Mouse (Mus musculus) layer of hippocampus, adult 2 months (tissue): ENCODE data around the gene Gm3159. TPM values are rescaled to one million over a fixed set of nuclear protein-coding genes. Genes with fewer than 3 reads are reported as not detected.
"Not testable (repeated sequence)": the region's sequence is repeated elsewhere in the genome, so short reads cannot be mapped to it uniquely, and the experiment has no call there.

ENCODE experiments used
- DNase-seq, 2 experiments: peaks; one replicate each; pipeline ENCODE4 v3.0.0; 2022; ENCODE audit warnings: low spot score in 2 of 2
- H3K27ac ChIP-seq: fragments of 200-600 bp; 2 replicates; pipeline ENCODE4 v1.8.1; 2022
- H3K4me3 ChIP-seq: fragments of 200-600 bp; 2 replicates; pipeline ENCODE4 v1.8.1; 2022; ENCODE audit warnings: mild to moderate bottlenecking
- long read RNA-seq, 2 experiments: library from polyadenylated mRNA; stranded (forward); transcript quantifications; one replicate each; pipeline ENCODE4 v2.0.0; 2021; ENCODE audit warnings: borderline mapping rate in 2 of 2
- total RNA-seq, 2 experiments: library from RNA; stranded (reverse); gene quantifications; 2 replicates each; pipeline ENCODE4 v1.2.3; 2021

Gm3159 gene
- not detected for total RNA-seq
- long read RNA-seq, experiment 1: 0 reads
- long read RNA-seq, experiment 2: 0 reads

- H3K27ac ChIP-seq, H3K4me3 ChIP-seq: not testable (repeated sequence)
Measured at GRCm38 (mm10) chr14:4397226-4397625, at the start of gene Gm3159. Gene Gm3159, plus strand, starts transcription at chr14:4397526.

GRCm38 (mm10) chr14:4368991-4369390 lies 28.3 kb upstream of the Gm3159 start:
- not testable (repeated sequence) for H3K4me3 ChIP-seq, DNase-seq, H3K27ac ChIP-seq

More at GRCm38 (mm10) chr14:4397226-4397625, at the start of gene Gm3159:
- DNase-seq: not testable (repeated sequence)

- H3K27ac ChIP-seq, H3K4me3 ChIP-seq, DNase-seq: not testable (repeated sequence)
Measured at GRCm38 (mm10) chr14:4369691-4370090, 27.6 kb upstream of the Gm3159 start.

GRCm38 (mm10) chr14:4377871-4378270 lies 19.5 kb upstream of the Gm3159 start:
- not testable (repeated sequence) for H3K27ac ChIP-seq, H3K4me3 ChIP-seq, DNase-seq

GRCm38 (mm10) chr14:4385606-4386005 lies 11.7 kb upstream of the Gm3159 start:
- not testable (repeated sequence) for H3K4me3 ChIP-seq, DNase-seq, H3K27ac ChIP-seq

GRCm38 (mm10) chr14:4392841-4393530 lies 4.3 kb upstream of the Gm3159 start:
- not testable (repeated sequence) for H3K27ac ChIP-seq, DNase-seq, H3K4me3 ChIP-seq

GRCm38 (mm10) chr14:4398624-4399023 lies 1.3 kb downstream of the Gm3159 start:
- not testable (repeated sequence) for H3K27ac ChIP-seq, H3K4me3 ChIP-seq
- peak in 1 of 2 experiments; percentile 12 for DNase-seq

- H3K27ac ChIP-seq, DNase-seq, H3K4me3 ChIP-seq: not testable (repeated sequence)
Measured at GRCm38 (mm10) chr14:4400115-4400789, 2.9 kb downstream of the Gm3159 start.

GRCm38 (mm10) chr14:4401245-4401644 lies 3.9 kb downstream of the Gm3159 start:
- H3K27ac ChIP-seq: not testable (repeated sequence)

GRCm38 (mm10) chr14:4403840-4404239 lies 6.5 kb downstream of the Gm3159 start:
- H3K27ac ChIP-seq, DNase-seq, H3K4me3 ChIP-seq: not testable (repeated sequence)

More at GRCm38 (mm10) chr14:4401245-4401644, 3.9 kb downstream of the Gm3159 start:
- DNase-seq, H3K4me3 ChIP-seq: not testable (repeated sequence)

- H3K4me3 ChIP-seq, H3K27ac ChIP-seq: not testable (repeated sequence)
- peak in 1 of 2 experiments; percentile 10 for DNase-seq
Measured at GRCm38 (mm10) chr14:4409939-4410338, 12.6 kb downstream of the Gm3159 start.

GRCm38 (mm10) chr14:4414965-4415835 lies 17.9 kb downstream of the Gm3159 start, which contains the start of gene Gm3164:
Gene Gm3164, plus strand, starts transcription at chr14:4415448.
- H3K4me3 ChIP-seq: peak within 1 kb of the TSS; percentile 54
- peak in 1 of 2 experiments; percentile 45 for DNase-seq

GRCm38 (mm10) chr14:4430692-4431091 lies 33.4 kb downstream of the Gm3159 start, which contains the start of gene Gm3173:
Gene Gm3173, plus strand, starts transcription at chr14:4430992.
- not testable (repeated sequence) for H3K4me3 ChIP-seq

More at GRCm38 (mm10) chr14:4414965-4415835, 17.9 kb downstream of the Gm3159 start, which contains the start of gene Gm3164:
- not testable (repeated sequence) for H3K27ac ChIP-seq

More at GRCm38 (mm10) chr14:4430692-4431091, 33.4 kb downstream of the Gm3159 start, which contains the start of gene Gm3173:
- not testable (repeated sequence) for DNase-seq, H3K27ac ChIP-seq

Other genes with a start within 250 kb of the Gm3159 start
- not detected for gene Gm3127, start 232.5 kb upstream of the Gm3159 start, total RNA-seq
- 1 to 10 TPM; 1.1 to 1.2 TPM for gene Gm2974, start 214.9 kb upstream of the Gm3159 start, total RNA-seq
- gene Gm3138, start 147.9 kb upstream of the Gm3159 start, total RNA-seq: not detected
- not detected for gene Gm3149, start 80.2 kb upstream of the Gm3159 start, total RNA-seq
- 1 to 10 TPM; 1.2 TPM for gene 2610042L04Rik, start 62.8 kb upstream of the Gm3159 start, total RNA-seq
- gene Gm3164, start 17.9 kb downstream of the Gm3159 start, total RNA-seq: 1 to 10 TPM in 1 of 2 experiments, under 1 TPM in 1; 0.91 to 1.5 TPM
- gene Gm3173, start 33.5 kb downstream of the Gm3159 start, total RNA-seq: 1 to 10 TPM in 1 of 2 experiments, not detected in 1; 1.4 TPM
- not detected for gene Gm3182, start 84.2 kb downstream of the Gm3159 start, total RNA-seq
- gene Gm3047, start 157.9 kb downstream of the Gm3159 start, total RNA-seq: not detected
- gene Gm8159, start 234.8 kb downstream of the Gm3159 start, total RNA-seq: under 1 TPM; 0.37 to 0.87 TPM